Mouse (Mus musculus) layer of hippocampus, adult 11-12 months (tissue): Measurements from ENCODE around the gene Vps37b.

ENCODE experiments used
- DNase-seq: peaks from one replicate; pipeline ENCODE4 v3.0.0; 2022; ENCODE audit warnings: low spot score

Vps37b gene

GRCm38 (mm10) chr5:124045453-124046010 lies 13.5 kb upstream of the Vps37b start:
- no peak for DNase-seq

- DNase-seq: no peak
These were observed 11.9 kb upstream of the Vps37b start for GRCm38 (mm10) chr5:124043999-124044398.

- DNase-seq: peak; percentile 83
These were observed 11.3 kb upstream of the Vps37b start for GRCm38 (mm10) chr5:124043212-124043978.

GRCm38 (mm10) chr5:124041097-124041496 lies 9.0 kb upstream of the Vps37b start:
- no peak for DNase-seq

GRCm38 (mm10) chr5:124039602-124040001 lies 7.5 kb upstream of the Vps37b start:
- DNase-seq: no peak

GRCm38 (mm10) chr5:124036836-124037235 lies 4.8 kb upstream of the Vps37b start:
- DNase-seq: no peak

- no peak for DNase-seq
These were observed 4.3 kb upstream of the Vps37b start for GRCm38 (mm10) chr5:124036341-124036740.

- no peak for DNase-seq
These were observed 3.7 kb upstream of the Vps37b start for GRCm38 (mm10) chr5:124035806-124036205.

GRCm38 (mm10) chr5:124035406-124035805 lies 3.3 kb upstream of the Vps37b start:
- no peak for DNase-seq

- DNase-seq: no peak
These were observed 2.4 kb upstream of the Vps37b start for GRCm38 (mm10) chr5:124034471-124034870.

- DNase-seq: no peak
These were observed 758 bp downstream of the Vps37b start for GRCm38 (mm10) chr5:124031068-124031955.

GRCm38 (mm10) chr5:124030386-124031067 lies 1.5 kb downstream of the Vps37b start:
- DNase-seq: no peak

GRCm38 (mm10) chr5:124029220-124030035 lies 2.6 kb downstream of the Vps37b start:
- no peak for DNase-seq

GRCm38 (mm10) chr5:124028680-124029079 lies 3.4 kb downstream of the Vps37b start:
- no peak for DNase-seq

- no peak for DNase-seq
These were observed 4.2 kb downstream of the Vps37b start for GRCm38 (mm10) chr5:124027702-124028470.

- no peak for DNase-seq
These were observed 5.5 kb downstream of the Vps37b start for GRCm38 (mm10) chr5:124026568-124026967.

- no peak for DNase-seq
These were observed 6.3 kb downstream of the Vps37b start for GRCm38 (mm10) chr5:124025587-124026441.

- no peak for DNase-seq
These were observed 6.9 kb downstream of the Vps37b start for GRCm38 (mm10) chr5:124025146-124025545.

- no peak for DNase-seq
These were observed 7.4 kb downstream of the Vps37b start for GRCm38 (mm10) chr5:124024677-124025076.

GRCm38 (mm10) chr5:124022365-124022764 lies 9.7 kb downstream of the Vps37b start:
- DNase-seq: no peak
